Mouse (Mus musculus) stomach, embryonic 14.5 days (tissue): ENCODE data around the gene Tnip1. TPM values are rescaled to one million over a fixed set of nuclear protein-coding genes. Genes with fewer than 3 reads are reported as not detected.

ENCODE experiments used
- polyA plus RNA-seq: library from polyadenylated mRNA; unstranded; fragments of >200 nt; fragmentation: Nextera tagmentation; extraction: Ambion mirVana; gene quantifications from 2 replicates; pipeline ENCODE4 v1.2.1, GENCODE M21; 2014

Gene Tnip1
- polyA plus RNA-seq, 1 experiment from 2014 or later, result 21.0 TPM

Other genes with a start within 250 kb of the Tnip1 start
- gene Cdc42se2, start 175.2 kb downstream of the Tnip1 start, polyA plus RNA-seq, result 87.7 and 88.6 TPM in 2 replicates
- gene Lyrm7, start 102.0 kb downstream of the Tnip1 start, polyA plus RNA-seq, result 6.8 and 10.1 TPM in 2 replicates
- 672 and 728 TPM in 2 replicates for gene Hint1, start 96.5 kb downstream of the Tnip1 start, polyA plus RNA-seq
- 197 and 202 TPM in 2 replicates for gene Gpx3, start 60.5 kb downstream of the Tnip1 start, polyA plus RNA-seq
- gene Anxa6, start 70.5 kb upstream of the Tnip1 start, polyA plus RNA-seq, result 400 and 419 TPM in 2 replicates
- 1.8 and 3.2 TPM in 2 replicates for gene Ccdc69, start 115.2 kb upstream of the Tnip1 start, polyA plus RNA-seq
- gene Gm2a, start 135.2 kb upstream of the Tnip1 start, polyA plus RNA-seq, result 23.3 and 25.2 TPM in 2 replicates
- not detected in 2 replicates for gene Slc36a3, start 188.8 kb upstream of the Tnip1 start, polyA plus RNA-seq
- 0.10 and 0.22 TPM in 2 replicates for gene Slc36a2, start 222.2 kb upstream of the Tnip1 start, polyA plus RNA-seq
- 2.5 and 3.3 TPM in 2 replicates for gene Slc36a1, start 241.4 kb upstream of the Tnip1 start, polyA plus RNA-seq